Mouse (Mus musculus) MEL (cell line): Measurements from ENCODE around the gene 1700013G24Rik. TPM values are rescaled to one million over a fixed set of nuclear protein-coding genes. Genes with fewer than 3 reads are reported as not detected.

Experiments used
- DNase-seq: peaks from one replicate; pipeline ENCODE4 v3.0.0; 2011; ENCODE audit warnings: low read depth, low spot score
- H3K27ac ChIP-seq: 2 replicates; pipeline ENCODE4 v1.5.1; 2012; ENCODE audit warnings: low read depth, mild to moderate bottlenecking, control low read depth, low read length, moderate library complexity; ENCODE audit not compliant: control insufficient read depth
- H3K27me3 ChIP-seq, 2 experiments: fragments of 150-350 bp in 1 of 2; sonication (generic) in 1 of 2; 2 replicates each; pipeline ENCODE4 v1.6.1; 2012; ENCODE audit warnings: low read length in 2 of 2, mild to moderate bottlenecking in 2 of 2, improper control_type of control experiment in 1 of 2, moderate library complexity in 1 of 2; ENCODE audit not compliant: insufficient read depth in 2 of 2, control insufficient read depth in 1 of 2
- H3K36me3 ChIP-seq, 2 experiments: 2 replicates each; pipeline ENCODE4 v1.6.1; 2012 to 2014; ENCODE audit warnings: low read length in 2 of 2, improper control_type of control experiment in 1 of 2, inconsistent platforms in 1 of 2, mild to moderate bottlenecking in 1 of 2; ENCODE audit not compliant: insufficient read depth in 2 of 2, control insufficient read depth in 1 of 2
- H3K4me1 ChIP-seq, 2 experiments: fragments of 150-350 bp in 1 of 2; sonication (generic) in 1 of 2; 2 replicates each; pipeline ENCODE4 v1.6.1; 2012; ENCODE audit warnings: low read length in 2 of 2, improper control_type of control experiment in 1 of 2, mild to moderate bottlenecking in 1 of 2; ENCODE audit not compliant: insufficient read depth in 2 of 2, control insufficient read depth in 1 of 2
- H3K4me3 ChIP-seq, 2 experiments: fragments of 150-350 bp in 1 of 2; sonication (generic) in 1 of 2; 2 replicates each; pipeline ENCODE4 v1.5.1; 2012; ENCODE audit warnings: low read depth in 2 of 2, low read length in 2 of 2, mild to moderate bottlenecking in 2 of 2, moderate library complexity in 2 of 2, control low read depth in 1 of 2, improper control_type of control experiment in 1 of 2; ENCODE audit not compliant: control insufficient read depth in 1 of 2, insufficient read depth in 1 of 2
- H3K79me2 ChIP-seq: 2 replicates; pipeline ENCODE4 v1.6.1; 2012; ENCODE audit warnings: mild to moderate bottlenecking, low read length, moderate library complexity; ENCODE audit not compliant: control insufficient read depth, poor library complexity, insufficient read depth
- H3K9ac ChIP-seq: 2 replicates; pipeline ENCODE4 v1.6.1; 2012; ENCODE audit warnings: low read depth, mild to moderate bottlenecking, control low read depth, low read length, moderate library complexity; ENCODE audit not compliant: control insufficient read depth, poor library complexity, severe bottlenecking
- H3K9me3 ChIP-seq: fragments of 150-350 bp; sonication (generic); replicated peaks from 2 replicates; pipeline ENCODE4 v1.6.1; 2012; ENCODE audit warnings: mild to moderate bottlenecking, low read length, improper control_type of control experiment, moderate library complexity; ENCODE audit not compliant: insufficient read depth
- CHD1 ChIP-seq: IDR thresholded peaks from 2 replicates; pipeline ENCODE4 v1.6.1; 2012; ENCODE audit warnings: low read depth, mild to moderate bottlenecking, inconsistent platforms, low read length, improper control_type of control experiment
- CTCF ChIP-seq, 3 experiments: IDR thresholded peaks in 2 of 3; conservative IDR thresholded peaks in 1 of 3; 2 replicates each; pipeline ENCODE4 v1.5.1; 2011 to 2012; ENCODE audit warnings: low read length in 3 of 3, low read depth in 2 of 3, mild to moderate bottlenecking in 2 of 3, improper control_type of control experiment in 1 of 3, inconsistent platforms in 1 of 3, mixed read lengths in 1 of 3, moderate library complexity in 1 of 3; ENCODE audit not compliant: control insufficient read depth in 1 of 3, insufficient read depth in 1 of 3, poor library complexity in 1 of 3, severe bottlenecking in 1 of 3
- EP300 ChIP-seq, 2 experiments: IDR thresholded peaks; 2 replicates each; pipeline ENCODE4 v1.6.1; 2011; ENCODE audit warnings: improper control_type of control experiment in 2 of 2, low read length in 2 of 2, low read depth in 1 of 2, mild to moderate bottlenecking in 1 of 2
- ETS1 ChIP-seq: IDR thresholded peaks from 2 replicates; pipeline ENCODE4 v1.6.1; 2012; ENCODE audit warnings: low read depth, mild to moderate bottlenecking, inconsistent platforms, low read length, improper control_type of control experiment, moderate library complexity
- GATA1 ChIP-seq: IDR thresholded peaks from 2 replicates; pipeline ENCODE4 v1.6.1; 2011; ENCODE audit warnings: low read depth, low read length, improper control_type of control experiment
- HCFC1 ChIP-seq: IDR thresholded peaks from 2 replicates; pipeline ENCODE4 v1.6.1; 2012; ENCODE audit warnings: low read depth, mild to moderate bottlenecking, inconsistent platforms, low read length, improper control_type of control experiment, moderate library complexity
- KAT2A ChIP-seq: conservative IDR thresholded peaks from 2 replicates; pipeline ENCODE4 v1.6.1; 2012; ENCODE audit warnings: low read depth, low read length, improper control_type of control experiment, inconsistent platforms
- MAFK ChIP-seq: IDR thresholded peaks from 2 replicates; pipeline ENCODE4 v1.6.1; 2011; ENCODE audit warnings: low read depth, mild to moderate bottlenecking, low read length, improper control_type of control experiment, borderline replicate concordance
- MAZ ChIP-seq: IDR thresholded peaks from 2 replicates; pipeline ENCODE4 v1.6.1; 2012; ENCODE audit warnings: low read depth, mild to moderate bottlenecking, inconsistent platforms, low read length, improper control_type of control experiment
- MEF2A ChIP-seq: IDR thresholded peaks from 2 replicates; pipeline ENCODE4 v1.6.1; 2014; ENCODE audit warnings: low read depth, mild to moderate bottlenecking, inconsistent platforms, low read length, improper control_type of control experiment; ENCODE audit not compliant: poor library complexity, insufficient replicate concordance, severe bottlenecking; ENCODE audit errors: extremely low read depth
- NRF1 ChIP-seq: IDR thresholded peaks from 2 replicates; pipeline ENCODE4 v1.6.1; 2014; ENCODE audit warnings: low read depth, mild to moderate bottlenecking, inconsistent platforms, low read length, improper control_type of control experiment, moderate library complexity; ENCODE audit not compliant: poor library complexity, insufficient read depth, severe bottlenecking
- POLR2A ChIP-seq, 2 experiments: IDR thresholded peaks; 2 replicates each; pipeline ENCODE4 v1.6.1; 2011 to 2012; ENCODE audit warnings: low read length in 2 of 2, mild to moderate bottlenecking in 2 of 2, control low read depth in 1 of 2, improper control_type of control experiment in 1 of 2, low read depth in 1 of 2, moderate library complexity in 1 of 2; ENCODE audit not compliant: control insufficient read depth in 1 of 2, insufficient read depth in 1 of 2, poor library complexity in 1 of 2
- POLR2AphosphoS2 ChIP-seq: IDR thresholded peaks from 2 replicates; pipeline ENCODE4 v1.6.1; 2011; ENCODE audit warnings: low read length, improper control_type of control experiment
- POLR2AphosphoS5 ChIP-seq: IDR thresholded peaks from 2 replicates; pipeline ENCODE4 v1.6.1; 2012; ENCODE audit warnings: low read depth, borderline replicate concordance, mild to moderate bottlenecking, inconsistent platforms, low read length, moderate library complexity, mixed read lengths
- RAD21 ChIP-seq: IDR thresholded peaks from 2 replicates; pipeline ENCODE4 v1.6.1; 2011; ENCODE audit warnings: mild to moderate bottlenecking, low read depth, low read length, improper control_type of control experiment
- RCOR1 ChIP-seq: IDR thresholded peaks from 2 replicates; pipeline ENCODE4 v1.6.1; 2012; ENCODE audit warnings: low read depth, mild to moderate bottlenecking, inconsistent platforms, low read length, improper control_type of control experiment
- SIN3A ChIP-seq: IDR thresholded peaks from 2 replicates; pipeline ENCODE4 v1.6.1; 2012; ENCODE audit warnings: low read length, improper control_type of control experiment, inconsistent platforms
- SMC3 ChIP-seq: IDR thresholded peaks from 2 replicates; pipeline ENCODE4 v1.6.1; 2011; ENCODE audit warnings: low read depth, low read length, improper control_type of control experiment
- TAL1 ChIP-seq: IDR thresholded peaks from 2 replicates; pipeline ENCODE4 v1.6.1; 2012; ENCODE audit warnings: mild to moderate bottlenecking, inconsistent platforms, low read length, moderate library complexity, mixed read lengths
- TBP ChIP-seq: IDR thresholded peaks from 2 replicates; pipeline ENCODE4 v1.8.0; 2011; ENCODE audit warnings: low read depth, low read length, improper control_type of control experiment
- TCF12 ChIP-seq: IDR thresholded peaks from 2 replicates; pipeline ENCODE4 v1.6.1; 2014; ENCODE audit warnings: low read depth, mild to moderate bottlenecking, inconsistent platforms, low read length, improper control_type of control experiment, moderate library complexity
- UBTF ChIP-seq: IDR thresholded peaks from 2 replicates; pipeline ENCODE4 v1.6.1; 2012; ENCODE audit warnings: low read depth, mild to moderate bottlenecking, inconsistent platforms, low read length, improper control_type of control experiment, moderate library complexity, borderline replicate concordance; ENCODE audit not compliant: insufficient read depth
- USF2 ChIP-seq, 2 experiments: IDR thresholded peaks; 2 replicates each; pipeline ENCODE4 v1.6.1; 2011 to 2012; ENCODE audit warnings: improper control_type of control experiment in 2 of 2, low read length in 2 of 2, borderline replicate concordance in 1 of 2, inconsistent platforms in 1 of 2, low read depth in 1 of 2, mild to moderate bottlenecking in 1 of 2; ENCODE audit not compliant: insufficient read depth in 1 of 2
- ZKSCAN1 ChIP-seq: IDR thresholded peaks from 2 replicates; pipeline ENCODE4 v1.6.1; 2012; ENCODE audit warnings: low read depth, mild to moderate bottlenecking, inconsistent platforms, low read length, improper control_type of control experiment, moderate library complexity
- ZMIZ1 ChIP-seq: IDR thresholded peaks from 2 replicates; pipeline ENCODE4 v1.6.1; 2012; ENCODE audit warnings: low read depth, mild to moderate bottlenecking, inconsistent platforms, low read length, improper control_type of control experiment, moderate library complexity
- polyA plus RNA-seq, 2 experiments: library from polyadenylated mRNA; stranded (reverse) in 1 of 2; unstranded in 1 of 2; fragments of >175 nt in 1 of 2; fragments of >200 nt in 1 of 2; gene quantifications; 2 replicates each; pipeline versions ENCODE4 v1.2.1 to v1.2.4; 2012; ENCODE audit warnings: low replicate concordance in 2 of 2, low read depth in 1 of 2; ENCODE audit not compliant: insufficient read length in 2 of 2, insufficient read depth in 1 of 2, missing spikeins in 1 of 2
- total RNA-seq: library from RNA; depleted of rRNA; stranded (reverse); fragments of 300-350 nt; gene quantifications from 2 replicates; pipeline ENCODE4 v1.2.3, GENCODE M21; 2012

The 1700013G24Rik gene
- total and polyA plus RNA-seq, 3 experiments, result not detected

DNA sequence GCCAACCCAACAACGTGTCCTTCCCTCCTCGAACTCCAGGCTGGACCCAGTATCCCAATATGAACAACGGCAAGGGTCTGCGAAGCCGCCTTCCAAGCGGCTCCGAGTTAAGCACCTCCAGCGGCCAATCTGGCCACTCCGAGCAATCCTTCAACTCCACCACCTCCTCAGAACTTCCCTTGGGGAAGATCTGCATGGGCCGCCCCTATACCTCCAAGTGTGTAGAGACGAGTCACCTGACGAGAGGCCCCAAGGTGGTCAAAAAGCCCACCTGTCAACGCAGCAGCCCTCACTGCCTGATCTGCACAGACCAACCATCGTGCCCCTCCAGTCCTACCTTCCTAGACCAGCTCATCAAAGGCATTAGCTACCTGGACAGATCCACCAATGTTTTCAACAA is 1.5 kb downstream of the 1700013G24Rik start:
- no peak for TF ChIP-seq SMC3
- no peak for TF ChIP-seq ZMIZ1
- TF ChIP-seq RCOR1, result no peak
- no peak for TF ChIP-seq HCFC1
- no peak for TF ChIP-seq TAL1
- TF ChIP-seq MEF2A, result no peak
- TF ChIP-seq UBTF, result no peak
- TF ChIP-seq NRF1, result no peak
- no peak for TF ChIP-seq SIN3A
- TF ChIP-seq, all 39 proteins: peak for 0
- Histone ChIP-seq H3K36me3 (no peaks in the 10 kb centered on the region), H3K27ac (no peak overlapping the region), H3K4me3 (no peak overlapping the region), H3K4me1 (no peaks in the 10 kb centered on the region), H3K9me3 (no peaks in the 10 kb centered on the region), H3K9ac (no peak overlapping the region), H3K79me2 (no peaks in the 10 kb centered on the region), H3K27me3 (no peaks in the 10 kb centered on the region; a peak in 1 of 4 replicates)
- no peak for DNase-seq

GRCm38 (mm10) chr4:137456581-137456980 is 3.5 kb downstream of the 1700013G24Rik start:
- Histone ChIP-seq H3K9me3 (no peaks in the 10 kb centered on the region), H3K9ac (no peak overlapping the region), H3K36me3 (no peaks in the 10 kb centered on the region), H3K4me1 (no peaks in the 10 kb centered on the region), H3K27me3 (no peaks in the 10 kb centered on the region), H3K4me3 (no peak overlapping the region), H3K27ac (no peak overlapping the region), H3K79me2 (no peaks in the 10 kb centered on the region)
- no peak for DNase-seq
- TF ChIP-seq POLR2AphosphoS2 (no peak), MAZ (no peak), RAD21 (no peak), TBP (no peak), NRF1 (no peak), ETS1 (no peak), GATA1 (no peak), TCF12 (no peak), SIN3A (no peak), USF2 (IDR thresholded peaks at IDR 0.05; ENCODE audit: borderline replicate concordance in 1 of 2, insufficient read depth in 1 of 2, low read depth in 1 of 2, low read length in 2 of 2) (no peak), KAT2A (no peak), POLR2AphosphoS5 (no peak), EP300 (IDR thresholded peaks at IDR 0.05; ENCODE audit: low read depth in 1 of 2, low read length in 2 of 2) (no peak), ZMIZ1 (no peak), CHD1 (no peak), HCFC1 (no peak), ZKSCAN1 (no peak), CTCF (IDR thresholded peaks at IDR 0.05 in 2 of 3, conservative IDR thresholded peaks at IDR 0.05 in 1 of 3; ENCODE audit: control insufficient read depth in 1 of 3, insufficient read depth in 1 of 3, low read depth in 2 of 3, low read length in 3 of 3, poor library complexity in 1 of 3, severe bottlenecking in 1 of 3) (no peak), POLR2A (IDR thresholded peaks at IDR 0.05; ENCODE audit: control insufficient read depth in 1 of 2, insufficient read depth in 1 of 2, low read depth in 1 of 2, low read length in 2 of 2, poor library complexity in 1 of 2) (no peak), MAFK (no peak)
